Mouse (Mus musculus) liver, postnatal 0 days (tissue): ENCODE data around the gene AC129217.1.

Experiments
- CTCF ChIP-seq: sonication (generic); IDR thresholded peaks from 2 replicates; pipeline ENCODE4 v1.5.1; 2016; ENCODE audit warnings: antibody characterized with exemption, low read depth
- EP300 ChIP-seq: IDR thresholded peaks from 2 replicates; pipeline ENCODE4 v1.6.1; 2016; ENCODE audit warnings: antibody characterized with exemption, low read depth, mild to moderate bottlenecking

GRCm38 (mm10) chr19:8822696-8823095, 6.9 kb upstream of the AC129217.1 start:
- TF ChIP-seq EP300 (no peak), CTCF (no peak)
